Mouse (Mus musculus): ENCODE results near the gene Olfr67. TPM values are rescaled to one million over a fixed set of nuclear protein-coding genes. Genes with fewer than 3 reads are reported as not detected.
"Not testable (repeated sequence)": the region's sequence is repeated elsewhere in the genome, so short reads cannot be mapped to it uniquely, and the experiment has no call there.

The Olfr67 gene
- polyA plus RNA-seq, 1 experiment from 2014 or later = not detected

GRCm38 (mm10) chr7:103810746-103811145 lies 19.1 kb upstream of the Olfr67 start:
- Histone ChIP-seq H3K9ac (no peak overlapping the region), H3K4me3 (no peak overlapping the region)
- no peak for ATAC-seq (ENCODE audit: low read depth)

GRCm38 (mm10) chr7:103810296-103810695 lies 18.7 kb upstream of the Olfr67 start:
- no peak overlapping the region for H3K4me3 ChIP-seq
- no peak overlapping the region for H3K4me2 ChIP-seq
- no peak overlapping the region for H3K27ac ChIP-seq (replicated peaks)
- H3K9me3 ChIP-seq = no peaks in the 10 kb centered on the region
- H3K9ac ChIP-seq = no peak overlapping the region
- no peak for ATAC-seq (ENCODE audit: low read depth)
- WGBS = 91% methylated on average over 1 of the region's 1 CpGs
- H3K4me1 ChIP-seq (replicated peaks) = no peaks in the 10 kb centered on the region
- no peaks in the 10 kb centered on the region for H3K36me3 ChIP-seq
- no peaks in the 10 kb centered on the region for H3K27me3 ChIP-seq

More at GRCm38 (mm10) chr7:103810746-103811145, 19.1 kb upstream of the Olfr67 start:
- Histone ChIP-seq H3K4me2 (no peak overlapping the region), H3K27ac (replicated peaks) (no peak overlapping the region), H3K36me3 (no peaks in the 10 kb centered on the region), H3K4me1 (replicated peaks) (no peaks in the 10 kb centered on the region), H3K27me3 (no peaks in the 10 kb centered on the region), H3K9me3 (no peaks in the 10 kb centered on the region)
- 85% methylated on average over 3 of the region's 3 CpGs for WGBS

- H3K36me3 ChIP-seq = no peaks in the 10 kb centered on the region
- no peak overlapping the region for H3K9ac ChIP-seq
- WGBS = 76% methylated on average over 1 of the region's 1 CpGs
- no peak overlapping the region for H3K4me2 ChIP-seq
- H3K4me3 ChIP-seq = no peak overlapping the region
- H3K9me3 ChIP-seq = no peaks in the 10 kb centered on the region
- no peak for ATAC-seq (ENCODE audit: low read depth)
- no peaks in the 10 kb centered on the region for H3K27me3 ChIP-seq
- no peak overlapping the region for H3K27ac ChIP-seq (replicated peaks)
- H3K4me1 ChIP-seq (replicated peaks) = no peaks in the 10 kb centered on the region
These were observed 18.2 kb upstream of the Olfr67 start for GRCm38 (mm10) chr7:103809801-103810155.

- WGBS = 71% methylated on average over 5 of the region's 5 CpGs
- H3K9ac ChIP-seq = no peak overlapping the region
- H3K27ac ChIP-seq (replicated peaks) = no peak overlapping the region
- ATAC-seq (ENCODE audit: low read depth) = no peak
- no peak overlapping the region for H3K4me3 ChIP-seq
- no peaks in the 10 kb centered on the region for H3K36me3 ChIP-seq
- H3K9me3 ChIP-seq = no peaks in the 10 kb centered on the region
- H3K27me3 ChIP-seq = no peaks in the 10 kb centered on the region
- no peaks in the 10 kb centered on the region for H3K4me1 ChIP-seq (replicated peaks)
- H3K4me2 ChIP-seq = no peak overlapping the region
These were observed 17.6 kb upstream of the Olfr67 start for GRCm38 (mm10) chr7:103808971-103809800.

GRCm38 (mm10) chr7:103808120-103808519 lies 16.5 kb upstream of the Olfr67 start:
- H3K36me3 ChIP-seq; H3K4me1 ChIP-seq (replicated peaks); H3K27ac ChIP-seq (replicated peaks); H3K9ac ChIP-seq; H3K4me2 ChIP-seq; ATAC-seq (ENCODE audit: low read depth); H3K9me3 ChIP-seq; H3K4me3 ChIP-seq; H3K27me3 ChIP-seq: not testable (repeated sequence)
- WGBS = 67% methylated on average over 2 of the region's 2 CpGs

GRCm38 (mm10) chr7:103806856-103807255 lies 15.2 kb upstream of the Olfr67 start:
- Histone ChIP-seq H3K27me3 (no peaks in the 10 kb centered on the region), H3K9ac (no peak overlapping the region), H3K4me2 (no peak overlapping the region), H3K4me3 (no peak overlapping the region), H3K36me3 (no peaks in the 10 kb centered on the region), H3K9me3 (no peaks in the 10 kb centered on the region), H3K4me1 (replicated peaks) (no peaks in the 10 kb centered on the region), H3K27ac (replicated peaks) (no peak overlapping the region)
- 72% methylated on average over 1 of the region's 1 CpGs for WGBS
- ATAC-seq (ENCODE audit: low read depth) = no peak

- Histone ChIP-seq H3K27ac (replicated peaks) (no peak overlapping the region), H3K36me3 (no peaks in the 10 kb centered on the region), H3K27me3 (no peaks in the 10 kb centered on the region), H3K4me1 (replicated peaks) (no peaks in the 10 kb centered on the region), H3K4me2 (no peak overlapping the region), H3K9me3 (no peaks in the 10 kb centered on the region), H3K9ac (no peak overlapping the region), H3K4me3 (no peak overlapping the region)
- 28% methylated on average over 4 of the region's 4 CpGs for WGBS
- ATAC-seq (ENCODE audit: low read depth) = no peak
These were observed 1.2 kb upstream of the Olfr67 start for GRCm38 (mm10) chr7:103792669-103793388.

- no peak within 1 kb of the TSS for H3K9ac ChIP-seq
- H3K4me2 ChIP-seq = no peak within 1 kb of the TSS
- H3K36me3 ChIP-seq = no peaks in the 10 kb centered on the region
- no peaks in the 10 kb centered on the region for H3K27me3 ChIP-seq
- WGBS = 76% methylated on average over 3 of the region's 3 CpGs
- no peaks in the 10 kb centered on the region for H3K9me3 ChIP-seq
- H3K4me3 ChIP-seq = no peak within 1 kb of the TSS
- ATAC-seq (ENCODE audit: low read depth) = no peak
- H3K4me1 ChIP-seq (replicated peaks) = no peaks in the 10 kb centered on the region
- no peak within 1 kb of the TSS for H3K27ac ChIP-seq (replicated peaks)
These were observed 12.0 kb downstream of the Olfr67 start, which contains the start of gene Olfr68 for GRCm38 (mm10) chr7:103779598-103779997. Gene Olfr68, minus strand, starts transcription at chr7:103779698.

- not testable (repeated sequence) for H3K4me1 ChIP-seq (replicated peaks); ATAC-seq (ENCODE audit: low read depth); H3K27me3 ChIP-seq; H3K9me3 ChIP-seq; H3K4me3 ChIP-seq; H3K27ac ChIP-seq (replicated peaks); H3K36me3 ChIP-seq; H3K4me2 ChIP-seq; H3K9ac ChIP-seq
- 85% methylated on average over 4 of the region's 4 CpGs for WGBS
These were observed 14.0 kb downstream of the Olfr67 start for GRCm38 (mm10) chr7:103777652-103778051.

- H3K27me3 ChIP-seq = no peaks in the 10 kb centered on the region
- H3K4me2 ChIP-seq = no peak within 1 kb of the TSS
- no peaks in the 10 kb centered on the region for H3K36me3 ChIP-seq
- H3K4me1 ChIP-seq (replicated peaks) = no peaks in the 10 kb centered on the region
- ATAC-seq (ENCODE audit: low read depth) = no peak
- no peak within 1 kb of the TSS for H3K9ac ChIP-seq
- no peaks in the 10 kb centered on the region for H3K9me3 ChIP-seq
- no peak within 1 kb of the TSS for H3K4me3 ChIP-seq
- no peak within 1 kb of the TSS for H3K27ac ChIP-seq (replicated peaks)
- 85% methylated on average over 2 of the region's 2 CpGs for WGBS
These were observed 20.1 kb downstream of the Olfr67 start, which contains the start of gene Olfr69 for GRCm38 (mm10) chr7:103771494-103771893. Gene Olfr69, minus strand, starts transcription at chr7:103771594.

- WGBS = 94% methylated on average over 6 of the region's 6 CpGs
- not testable (repeated sequence) for H3K36me3 ChIP-seq; H3K9me3 ChIP-seq; ATAC-seq (ENCODE audit: low read depth); H3K9ac ChIP-seq; H3K27ac ChIP-seq (replicated peaks); H3K4me2 ChIP-seq; H3K27me3 ChIP-seq; H3K4me1 ChIP-seq (replicated peaks); H3K4me3 ChIP-seq
These were observed 23.9 kb downstream of the Olfr67 start for GRCm38 (mm10) chr7:103767687-103768086.

- not testable (repeated sequence) for H3K27ac ChIP-seq (replicated peaks); H3K9me3 ChIP-seq; H3K4me2 ChIP-seq; H3K27me3 ChIP-seq; H3K4me1 ChIP-seq (replicated peaks); H3K36me3 ChIP-seq; ATAC-seq (ENCODE audit: low read depth); H3K9ac ChIP-seq; H3K4me3 ChIP-seq
- WGBS = 92% methylated on average over 6 of the region's 6 CpGs
These were observed 29.4 kb downstream of the Olfr67 start for GRCm38 (mm10) chr7:103762212-103762611.

Data from neural tube, embryonic 13.5 days (tissue).